Mouse (Mus musculus): Measurements from ENCODE around the gene Stx4a. TPM values are rescaled to one million over a fixed set of nuclear protein-coding genes. Genes with fewer than 3 reads are reported as not detected.

Stx4a gene
- polyA plus RNA-seq, 1 experiment from 2014 or later = 39.1 TPM

GRCm38 (mm10) chr7:127812292-127812691 lies 11.8 kb upstream of the Stx4a start:
- no peak overlapping the region for H3K9ac ChIP-seq (ENCODE audit: low read depth, low read length)
- H3K27ac ChIP-seq = no peak overlapping the region
- DNase-seq (ENCODE audit: low spot score) (no peak), ATAC-seq (replicated peaks; ENCODE audit: low FRiP score, low read depth) (no peak)
- WGBS = 74% methylated on average over 3 of the region's 3 CpGs
- no peak overlapping the region for H3K4me3 ChIP-seq (replicated peaks; ENCODE audit: low read depth, low read length)
- no peaks in the 10 kb centered on the region for H3K27me3 ChIP-seq (ENCODE audit: insufficient read depth, low read length)
- no peak overlapping the region for H3K4me2 ChIP-seq (ENCODE audit: low read length)
- H3K36me3 ChIP-seq (ENCODE audit: insufficient read depth, low read length) = 0 out of 2 replicates have a peak, but pooled peaks cover 3% of the 10 kb centered on the region
- 0 out of 2 replicates have a peak, but pooled peaks cover 2% of the 10 kb centered on the region for H3K4me1 ChIP-seq (replicated peaks; ENCODE audit: insufficient read depth, low read length)
- H3K9me3 ChIP-seq (replicated peaks; ENCODE audit: low read length) = no peaks in the 10 kb centered on the region
- TF ChIP-seq CTCF (IDR thresholded peaks at IDR 0.05; ENCODE audit: low read depth) = no peak

DNA sequence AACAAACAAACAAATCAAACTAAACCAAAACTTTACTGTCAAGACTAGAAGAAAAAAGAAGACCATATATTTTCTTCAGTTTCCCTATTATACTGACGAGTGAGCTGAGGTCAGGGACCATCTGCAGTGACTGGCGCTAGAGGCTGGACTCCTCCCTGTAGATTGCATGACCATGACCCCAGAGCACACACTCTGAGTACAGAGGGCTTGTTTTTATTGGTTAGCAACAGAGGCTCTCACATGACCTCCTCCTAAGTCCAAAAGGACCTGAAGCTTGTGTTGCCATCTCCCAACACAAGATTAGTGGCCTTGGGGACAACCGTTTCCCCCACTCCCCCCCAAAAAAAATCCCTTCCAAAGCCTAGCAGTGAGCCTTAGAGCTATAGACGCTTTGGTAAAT lies 10.3 kb upstream of the Stx4a start:
- Histone ChIP-seq H3K4me1 (replicated peaks; ENCODE audit: insufficient read depth, low read length) (0 out of 2 replicates have a peak, but pooled peaks cover 2% of the 10 kb centered on the region), H3K4me2 (ENCODE audit: low read length) (peak overlapping the region; percentile 0; the same call in 1 of the 2 replicates), H3K36me3 (ENCODE audit: insufficient read depth, low read length) (0 out of 2 replicates have a peak, but pooled peaks cover 3% of the 10 kb centered on the region), H3K4me3 (replicated peaks; ENCODE audit: low read depth, low read length) (no peak overlapping the region), H3K27ac (peak overlapping the region; percentile 15; the same call in 1 of the 2 replicates), H3K9ac (ENCODE audit: low read depth, low read length) (no peak overlapping the region), H3K9me3 (replicated peaks; ENCODE audit: low read length) (no peaks in the 10 kb centered on the region), H3K27me3 (ENCODE audit: insufficient read depth, low read length) (no peaks in the 10 kb centered on the region)
- DNase-seq (ENCODE audit: low spot score) (peak; percentile 8), ATAC-seq (replicated peaks; ENCODE audit: low FRiP score, low read depth) (no peak)
- WGBS = 46% methylated on average over 4 of the region's 4 CpGs
- no peak for TF ChIP-seq CTCF (IDR thresholded peaks at IDR 0.05; ENCODE audit: low read depth)

DNA sequence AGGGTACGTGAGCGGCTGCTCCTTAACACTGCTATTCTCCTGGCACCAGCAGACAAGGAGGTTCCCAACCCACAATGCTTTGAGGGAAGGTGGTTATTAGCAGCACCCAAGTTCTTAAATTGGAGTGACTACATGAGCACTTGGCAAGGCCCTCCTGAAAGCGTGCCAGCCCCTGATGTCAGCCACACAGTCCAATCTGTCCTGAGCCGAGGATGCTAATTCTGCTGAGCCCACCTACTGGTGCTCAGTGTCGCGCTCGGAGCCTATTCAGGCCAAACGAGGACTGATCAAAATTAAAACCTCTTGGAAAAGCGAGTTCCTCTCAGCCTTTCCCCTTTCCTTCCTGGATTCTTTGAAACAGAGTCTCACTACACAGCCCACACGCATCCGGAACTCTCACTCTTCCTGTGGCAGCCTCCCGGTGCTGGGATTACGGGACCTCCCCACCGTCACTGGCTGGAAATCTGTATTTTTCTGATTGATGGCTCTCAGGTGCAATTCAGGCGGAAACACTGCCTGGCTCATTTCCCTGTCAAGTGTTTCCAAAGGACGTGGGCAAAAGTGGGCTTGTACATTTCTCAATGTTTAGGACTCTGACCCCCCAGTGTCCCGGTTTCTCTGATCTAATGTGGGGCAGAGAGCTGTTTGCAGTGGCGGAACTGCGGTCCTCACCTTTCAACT lies 9.7 kb upstream of the Stx4a start:
- no peak for ATAC-seq (replicated peaks; ENCODE audit: low FRiP score, low read depth)
- Histone ChIP-seq H3K4me3 (replicated peaks; ENCODE audit: low read depth, low read length) (no peak overlapping the region), H3K27me3 (ENCODE audit: insufficient read depth, low read length) (no peaks in the 10 kb centered on the region), H3K36me3 (ENCODE audit: insufficient read depth, low read length) (0 out of 2 replicates have a peak, but pooled peaks cover 3% of the 10 kb centered on the region), H3K4me1 (replicated peaks; ENCODE audit: insufficient read depth, low read length) (0 out of 2 replicates have a peak, but pooled peaks cover 2% of the 10 kb centered on the region), H3K9ac (ENCODE audit: low read depth, low read length) (no peak overlapping the region), H3K4me2 (ENCODE audit: low read length) (peak overlapping the region; percentile 0; the same call in 1 of the 2 replicates), H3K27ac (0 out of 2 replicates have a peak overlapping the region, but pooled peaks have one; percentile 54), H3K9me3 (replicated peaks; ENCODE audit: low read length) (no peaks in the 10 kb centered on the region)
- 53% methylated on average over 19 of the region's 19 CpGs for WGBS
- TF ChIP-seq CTCF (IDR thresholded peaks at IDR 0.05; ENCODE audit: low read depth) = no peak
- DNase-seq (ENCODE audit: low spot score) = peak; percentile 56

GRCm38 (mm10) chr7:127815116-127815665 lies 8.9 kb upstream of the Stx4a start:
- Histone ChIP-seq H3K4me3 (replicated peaks; ENCODE audit: low read depth, low read length) (no peak overlapping the region), H3K9ac (ENCODE audit: low read depth, low read length) (0 out of 2 replicates have a peak overlapping the region, but pooled peaks have one; percentile 8), H3K27me3 (ENCODE audit: insufficient read depth, low read length) (no peaks in the 10 kb centered on the region), H3K4me2 (ENCODE audit: low read length) (no peak overlapping the region), H3K9me3 (replicated peaks; ENCODE audit: low read length) (no peaks in the 10 kb centered on the region), H3K27ac (peak overlapping the region; percentile 63), H3K36me3 (ENCODE audit: insufficient read depth, low read length) (no peaks in the 10 kb centered on the region), H3K4me1 (replicated peaks; ENCODE audit: insufficient read depth, low read length) (0 out of 2 replicates have a peak, but pooled peaks cover 2% of the 10 kb centered on the region)
- TF ChIP-seq CTCF (IDR thresholded peaks at IDR 0.05; ENCODE audit: low read depth) = no peak
- 75% methylated on average over 15 of the region's 15 CpGs for WGBS
- ATAC-seq (replicated peaks; ENCODE audit: low FRiP score, low read depth) = no peak
- DNase-seq (ENCODE audit: low spot score) = no peak

GRCm38 (mm10) chr7:127815954-127816821 lies 7.9 kb upstream of the Stx4a start:
- DNase-seq (ENCODE audit: low spot score) (peak; percentile 82), ATAC-seq (replicated peaks; ENCODE audit: low FRiP score, low read depth) (peak; percentile 62; the same call in 1 of the 2 replicates)
- Histone ChIP-seq H3K27ac (peak overlapping the region; percentile 63), H3K4me1 (replicated peaks; ENCODE audit: insufficient read depth, low read length) (0 out of 2 replicates have a peak, but pooled peaks cover 2% of the 10 kb centered on the region), H3K4me3 (replicated peaks; ENCODE audit: low read depth, low read length) (no peak overlapping the region), H3K9ac (ENCODE audit: low read depth, low read length) (0 out of 2 replicates have a peak overlapping the region, but pooled peaks have one; percentile 8), H3K36me3 (ENCODE audit: insufficient read depth, low read length) (no peaks in the 10 kb centered on the region), H3K9me3 (replicated peaks; ENCODE audit: low read length) (no peaks in the 10 kb centered on the region), H3K4me2 (ENCODE audit: low read length) (no peak overlapping the region), H3K27me3 (ENCODE audit: insufficient read depth, low read length) (no peaks in the 10 kb centered on the region)
- peak; percentile 62 for TF ChIP-seq CTCF (IDR thresholded peaks at IDR 0.05; ENCODE audit: low read depth)
- WGBS = 46% methylated on average over 15 of the region's 15 CpGs

DNA sequence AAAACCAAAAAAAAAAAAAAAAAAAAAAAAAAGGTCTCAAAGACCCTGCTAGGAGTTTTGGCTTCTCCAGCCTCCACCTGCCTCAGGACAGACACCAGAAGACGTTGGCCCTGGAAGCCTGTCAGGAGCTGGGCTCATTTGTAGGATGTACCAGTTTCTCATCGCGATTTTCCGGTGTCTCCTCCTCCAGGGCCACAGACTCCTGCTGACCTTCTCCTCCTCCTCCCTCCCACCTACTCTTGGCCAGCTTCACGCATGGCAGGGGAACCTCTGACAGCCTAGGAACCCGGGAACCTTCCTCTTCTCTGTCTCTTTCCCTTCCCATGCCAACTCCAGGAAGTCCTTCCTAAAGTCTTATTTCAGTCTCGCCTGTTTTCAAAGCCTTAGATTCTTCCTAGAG lies 7.0 kb upstream of the Stx4a start:
- Histone ChIP-seq H3K9ac (ENCODE audit: low read depth, low read length) (no peak overlapping the region), H3K27me3 (ENCODE audit: insufficient read depth, low read length) (no peaks in the 10 kb centered on the region), H3K4me3 (replicated peaks; ENCODE audit: low read depth, low read length) (no peak overlapping the region), H3K27ac (no peak overlapping the region), H3K9me3 (replicated peaks; ENCODE audit: low read length) (no peaks in the 10 kb centered on the region), H3K36me3 (ENCODE audit: insufficient read depth, low read length) (no peaks in the 10 kb centered on the region), H3K4me2 (ENCODE audit: low read length) (no peak overlapping the region), H3K4me1 (replicated peaks; ENCODE audit: insufficient read depth, low read length) (0 out of 2 replicates have a peak, but pooled peaks cover 2% of the 10 kb centered on the region)
- no peak for DNase-seq (ENCODE audit: low spot score)
- ATAC-seq (replicated peaks; ENCODE audit: low FRiP score, low read depth) = no peak
- WGBS = 47% methylated on average over 7 of the region's 7 CpGs
- TF ChIP-seq CTCF (IDR thresholded peaks at IDR 0.05; ENCODE audit: low read depth) = no peak
